Mouse (Mus musculus) midbrain, embryonic 11.5 days (tissue): Measurements from ENCODE around the gene Recql5. TPM values are rescaled to one million over a fixed set of nuclear protein-coding genes. Genes with fewer than 3 reads are reported as not detected.

ENCODE experiments used
- ATAC-seq: fragments of 200-750 bp; cut with Nextera tagmentation; 2 replicates; pipeline ENCODE4 v1.8.0; 2017; ENCODE audit warnings: moderate TSS enrichment, moderate library complexity; ENCODE audit not compliant: low FRiP score
- DNase-seq: peaks from one replicate; pipeline ENCODE4 v3.0.0; 2015; ENCODE audit warnings: low spot score; ENCODE audit errors: missing footprints
- H3K27ac ChIP-seq: fragments of 300-500 bp; sonication (generic); 2 replicates; pipeline ENCODE4 v1.5.1; 2014; ENCODE audit warnings: low read depth, low read length
- H3K27me3 ChIP-seq: fragments of 300-500 bp; sonication (generic); 2 replicates; pipeline ENCODE4 v1.6.1; 2014; ENCODE audit warnings: mild to moderate bottlenecking, low read length, moderate library complexity, mixed read lengths; ENCODE audit not compliant: control insufficient read depth, insufficient read depth
- H3K36me3 ChIP-seq: fragments of 300-500 bp; sonication (generic); 2 replicates; pipeline ENCODE4 v1.6.1; 2014; ENCODE audit warnings: mild to moderate bottlenecking, low read length, moderate library complexity, mixed read lengths; ENCODE audit not compliant: control insufficient read depth, insufficient read depth
- H3K4me1 ChIP-seq: fragments of 300-500 bp; sonication (generic); 2 replicates; pipeline ENCODE4 v1.6.1; 2014; ENCODE audit warnings: low read length; ENCODE audit not compliant: control insufficient read depth, insufficient read depth
- H3K4me2 ChIP-seq: fragments of 300-500 bp; sonication (generic); 2 replicates; pipeline ENCODE4 v1.6.1; 2014; ENCODE audit warnings: mild to moderate bottlenecking, moderate library complexity
- H3K4me3 ChIP-seq: fragments of 300-500 bp; sonication (generic); 2 replicates; pipeline ENCODE4 v1.5.1; 2014; ENCODE audit warnings: low read depth, low read length
- H3K9ac ChIP-seq: fragments of 300-500 bp; sonication (generic); 2 replicates; pipeline ENCODE4 v1.6.1; 2014; ENCODE audit warnings: low read length
- H3K9me3 ChIP-seq: fragments of 300-500 bp; sonication (generic); 2 replicates; pipeline ENCODE4 v1.6.1; 2016; ENCODE audit warnings: low read length; ENCODE audit not compliant: control insufficient read depth
- WGBS: fragments of 180-500 bp; shearing (Covaris S2); extraction: QIAGEN DNeasy Blood & Tissue Kit; methylation state at CpG from one replicate; pipeline ENCODE4 v1.1.7; 2014; 5-methylcytosine and 5-hydroxymethylcytosine counted together
- polyA plus RNA-seq: library from polyadenylated mRNA; unstranded; fragments of >200 nt; fragmentation: Nextera tagmentation; extraction: Ambion mirVana; gene quantifications from 2 replicates; pipeline ENCODE4 v1.2.1, GENCODE M21; 2014

Gene Recql5
- polyA plus RNA-seq, 1 experiment from 2014 or later, result 18.4 TPM

- no peaks in the 10 kb centered on the region for H3K27me3 ChIP-seq
- peak; percentile 82 for DNase-seq
- peaks cover 10% of the 10 kb centered on the region for H3K4me1 ChIP-seq
- 41% methylated on average over 16 of the region's 16 CpGs for WGBS
- H3K4me3 ChIP-seq, result no peak overlapping the region
- H3K4me2 ChIP-seq, result no peak overlapping the region
- H3K9me3 ChIP-seq, result no peaks in the 10 kb centered on the region
- no peak for ATAC-seq
- no peaks in the 10 kb centered on the region for H3K36me3 ChIP-seq
- H3K9ac ChIP-seq, result peak overlapping the region; percentile 36
- 0 out of 2 replicates have a peak overlapping the region, but pooled peaks have one; percentile 14 for H3K27ac ChIP-seq
Measured at GRCm38 (mm10) chr11:115904956-115905790, 28.1 kb downstream of the Recql5 start.

DNA sequence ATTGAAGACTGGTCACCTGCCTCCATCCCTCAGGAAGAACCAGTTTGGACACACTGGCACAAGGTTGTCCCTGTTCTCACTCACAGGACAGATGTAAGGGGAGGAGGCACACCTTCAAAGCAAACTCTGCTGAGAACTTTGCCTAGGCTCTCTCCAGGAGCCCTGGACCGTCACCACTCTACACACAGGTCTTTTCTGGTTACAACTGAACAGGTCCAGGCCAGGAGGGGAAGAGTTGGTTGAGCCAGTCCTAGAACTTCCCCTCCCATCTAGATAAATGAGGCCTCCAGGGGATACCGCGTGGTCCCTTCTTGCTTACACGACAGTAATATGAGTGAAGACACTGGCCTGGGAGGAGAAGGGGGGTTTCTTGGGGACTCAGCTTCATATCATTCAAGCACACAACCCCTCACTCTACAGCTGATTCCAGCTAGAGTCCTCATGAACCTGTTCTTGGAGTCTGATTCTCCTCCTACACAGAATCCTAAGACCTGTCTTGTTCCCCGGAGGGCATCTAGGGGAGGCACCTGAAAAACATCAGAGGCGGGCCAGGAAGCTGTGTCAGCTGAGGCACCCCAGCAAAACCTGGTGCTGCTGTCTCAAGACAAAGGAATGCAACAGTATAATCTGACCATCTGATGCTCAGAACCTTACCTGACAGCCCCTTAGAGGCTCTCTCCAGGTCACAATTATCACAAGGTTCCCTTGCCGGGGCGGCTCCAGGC lies 28.9 kb downstream of the Recql5 start:
- Histone ChIP-seq H3K36me3 (no peaks in the 10 kb centered on the region), H3K27me3 (no peaks in the 10 kb centered on the region), H3K9ac (no peak overlapping the region), H3K27ac (no peak overlapping the region), H3K4me1 (peaks cover 17% of the 10 kb centered on the region), H3K9me3 (no peaks in the 10 kb centered on the region), H3K4me2 (no peak overlapping the region), H3K4me3 (no peak overlapping the region)
- peak; percentile 74 for DNase-seq
- 87% methylated on average over 8 of the region's 8 CpGs for WGBS
- no peak for ATAC-seq

DNA sequence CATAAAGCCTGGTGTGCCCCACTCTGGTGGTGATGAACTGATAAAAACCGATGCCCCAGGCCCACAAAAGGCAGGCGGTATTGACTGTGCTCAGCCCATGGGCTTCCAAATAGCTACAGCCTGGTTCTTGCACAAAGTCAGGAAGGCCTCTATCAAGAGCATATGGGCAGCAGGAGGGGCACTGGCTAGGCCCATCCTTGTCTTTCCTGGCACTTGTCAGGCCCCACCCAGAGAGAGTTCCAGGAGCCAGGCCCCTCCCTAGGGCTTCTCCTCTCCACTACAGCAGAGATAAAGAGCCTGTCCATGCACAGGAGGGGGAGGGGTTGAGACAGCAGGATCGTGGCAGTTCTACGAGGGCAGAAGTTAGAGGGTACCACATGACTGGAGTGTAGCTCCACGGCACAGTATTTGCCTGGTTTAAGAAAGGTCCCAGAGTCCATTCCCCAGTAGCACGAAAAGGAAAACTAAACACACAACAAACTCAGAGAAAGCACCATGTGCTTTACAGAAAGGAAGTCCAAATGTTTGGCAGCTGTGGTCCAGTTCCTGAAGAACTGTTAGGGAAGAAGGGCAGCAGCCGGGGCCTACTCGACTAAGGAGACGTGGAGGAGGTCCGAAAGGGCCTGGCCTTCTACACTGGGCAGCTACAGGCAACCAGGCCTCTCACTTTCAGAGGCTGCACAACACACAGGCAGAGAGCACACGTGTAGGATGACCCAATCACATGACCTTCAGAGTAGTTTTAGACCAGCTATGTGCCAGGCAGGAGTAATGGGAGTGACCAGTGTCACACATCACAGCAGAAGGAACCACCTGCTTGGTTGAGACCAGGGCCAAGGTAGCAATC lies 29.7 kb downstream of the Recql5 start:
- Histone ChIP-seq H3K36me3 (no peaks in the 10 kb centered on the region), H3K9ac (no peak overlapping the region), H3K4me2 (no peak overlapping the region), H3K27ac (no peak overlapping the region), H3K4me1 (peaks cover 20% of the 10 kb centered on the region), H3K27me3 (no peaks in the 10 kb centered on the region), H3K4me3 (no peak overlapping the region), H3K9me3 (no peaks in the 10 kb centered on the region)
- ATAC-seq, result no peak
- peak; percentile 77 for DNase-seq
- 80% methylated on average over 11 of the region's 11 CpGs for WGBS

DNA sequence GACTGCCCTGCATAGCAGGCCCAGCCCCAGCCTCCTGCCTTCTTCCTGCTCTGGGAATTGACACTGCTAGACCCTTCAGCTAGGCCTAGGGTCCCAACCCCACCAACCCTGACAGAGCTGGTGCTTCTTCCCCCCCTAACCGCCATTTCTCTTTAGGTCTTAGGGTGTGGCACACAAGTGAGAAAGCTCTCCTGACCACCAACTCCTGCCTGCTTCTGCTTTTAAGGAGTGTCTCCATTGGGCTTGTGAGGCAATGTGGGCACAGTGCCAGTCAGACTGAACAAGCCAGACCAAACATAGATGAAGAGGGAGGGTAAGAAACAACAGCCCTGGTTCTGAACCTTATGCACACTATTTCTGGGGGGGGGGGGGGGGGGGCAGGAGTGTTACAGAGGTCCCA lies 30.4 kb downstream of the Recql5 start:
- DNase-seq, result no peak
- 100% methylated on average over 1 of the region's 1 CpGs for WGBS
- no peaks in the 10 kb centered on the region for H3K36me3 ChIP-seq
- ATAC-seq, result no peak
- no peak overlapping the region for H3K27ac ChIP-seq
- H3K4me3 ChIP-seq, result no peak overlapping the region
- no peak overlapping the region for H3K4me2 ChIP-seq
- peaks cover 20% of the 10 kb centered on the region for H3K4me1 ChIP-seq
- H3K27me3 ChIP-seq, result no peaks in the 10 kb centered on the region
- no peak overlapping the region for H3K9ac ChIP-seq
- H3K9me3 ChIP-seq, result no peaks in the 10 kb centered on the region

DNA sequence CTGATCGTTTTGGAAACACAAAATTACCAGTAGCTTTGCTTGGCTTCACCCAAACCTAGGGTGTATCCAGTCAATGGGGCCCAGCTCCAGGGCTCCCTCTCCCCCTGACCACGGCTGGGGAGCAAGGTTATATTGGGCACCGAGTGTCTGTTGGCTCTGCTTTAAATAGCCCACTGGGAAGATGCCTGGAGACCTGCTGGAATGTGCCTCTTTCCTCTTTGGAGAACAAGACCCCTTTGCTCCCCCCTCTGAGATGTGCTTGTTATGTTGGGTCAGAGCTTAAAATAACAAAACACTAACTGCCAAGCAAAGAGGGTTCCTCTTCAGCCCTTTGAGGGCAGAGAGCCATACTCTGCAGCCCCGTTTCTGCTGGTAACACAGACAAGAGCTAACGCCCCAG lies 31.1 kb downstream of the Recql5 start:
- Histone ChIP-seq H3K27ac (no peak overlapping the region; the same call in 1 of the 2 replicates), H3K9ac (no peak overlapping the region), H3K27me3 (no peaks in the 10 kb centered on the region), H3K4me3 (no peak overlapping the region), H3K36me3 (no peaks in the 10 kb centered on the region), H3K9me3 (no peaks in the 10 kb centered on the region), H3K4me1 (peaks cover 20% of the 10 kb centered on the region), H3K4me2 (no peak overlapping the region)
- DNase-seq (peak; percentile 26), ATAC-seq (no peak)
- 77% methylated on average over 5 of the region's 5 CpGs for WGBS

DNA sequence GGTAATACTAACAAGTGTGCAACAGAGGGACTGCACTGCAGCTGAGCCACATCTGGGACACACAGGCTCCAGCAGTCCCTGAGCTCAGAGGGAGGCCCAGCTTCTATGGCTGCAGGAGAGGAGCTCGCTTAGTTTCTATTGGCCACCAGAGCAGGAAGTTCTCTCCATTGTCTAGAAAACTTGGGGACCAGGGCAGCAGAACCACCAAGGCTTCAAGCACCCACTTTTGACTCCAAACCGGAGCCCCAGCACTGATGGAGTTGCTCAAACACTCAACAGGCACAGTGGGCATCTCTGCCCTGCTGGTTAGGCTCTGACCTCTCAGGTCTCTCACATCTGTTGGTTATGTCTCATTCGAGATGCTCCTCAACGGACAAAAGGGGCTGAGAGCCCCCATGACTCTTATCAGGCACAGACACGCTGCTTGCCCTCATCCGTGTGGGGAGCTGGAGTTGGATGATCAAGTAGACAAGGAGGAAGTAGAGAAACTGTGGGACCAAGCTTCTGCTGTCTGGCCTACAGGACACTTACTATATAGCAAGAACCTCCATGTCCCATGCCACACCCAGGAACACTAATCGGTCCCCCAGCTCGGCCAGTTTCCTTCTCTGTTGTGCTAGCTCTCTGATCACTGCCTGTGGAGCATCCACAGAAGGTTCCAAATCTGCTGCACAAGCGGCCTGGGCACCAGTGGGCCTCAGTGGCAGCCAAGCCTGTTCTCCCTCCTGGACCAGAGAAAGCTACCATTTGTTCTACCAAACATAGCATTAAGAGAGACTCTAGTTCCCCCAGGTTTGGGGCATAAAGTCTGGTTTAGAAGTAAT lies 31.7 kb downstream of the Recql5 start:
- Histone ChIP-seq H3K27ac (no peak overlapping the region; the same call in 1 of the 2 replicates), H3K27me3 (no peaks in the 10 kb centered on the region), H3K9ac (no peak overlapping the region), H3K9me3 (no peaks in the 10 kb centered on the region), H3K4me1 (peaks cover 20% of the 10 kb centered on the region), H3K4me2 (no peak overlapping the region), H3K4me3 (no peak overlapping the region), H3K36me3 (no peaks in the 10 kb centered on the region)
- WGBS, result 85% methylated on average over 9 of the region's 9 CpGs
- DNase-seq (peak; percentile 69), ATAC-seq (no peak)

DNA sequence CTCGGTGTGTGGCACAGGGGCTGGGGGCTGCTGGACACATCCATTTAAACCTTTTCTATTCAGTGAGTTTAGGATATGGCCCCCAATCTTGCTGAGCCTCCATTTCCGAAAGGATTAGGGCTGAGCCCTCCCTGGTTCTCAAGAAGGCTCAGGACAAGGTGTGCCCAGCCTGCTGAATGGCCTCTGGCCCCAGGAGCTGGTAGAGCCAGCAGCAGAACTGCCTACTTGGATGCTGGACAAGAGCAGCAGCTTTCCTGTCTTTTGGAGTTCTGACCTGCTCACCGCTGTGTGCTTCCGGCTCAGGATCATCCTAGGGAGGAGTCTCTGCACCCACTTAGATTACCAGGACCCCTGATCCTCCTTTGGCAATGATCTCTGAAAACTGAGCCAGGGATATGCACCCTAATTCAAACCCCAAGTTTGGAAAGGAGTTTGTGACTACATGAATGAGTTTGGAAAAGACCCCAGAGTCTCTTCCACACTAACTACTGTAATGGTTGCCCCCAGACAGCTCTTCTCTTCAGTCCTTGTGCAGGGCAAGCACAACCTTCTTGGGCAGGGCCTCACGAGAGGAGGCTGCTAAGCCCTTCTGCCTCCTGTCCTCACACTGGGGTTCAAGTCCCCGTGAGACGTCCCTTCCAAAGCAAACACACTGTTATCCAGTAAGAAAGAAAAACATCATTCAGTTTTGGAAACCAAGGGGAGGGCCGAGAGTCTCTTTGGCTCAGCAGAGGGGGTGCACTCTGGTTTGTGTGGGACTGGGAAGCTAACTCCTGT lies 32.5 kb downstream of the Recql5 start:
- H3K4me1 ChIP-seq, result peaks cover 17% of the 10 kb centered on the region
- H3K27me3 ChIP-seq, result no peaks in the 10 kb centered on the region
- no peak overlapping the region; the same call in 1 of the 2 replicates for H3K4me2 ChIP-seq
- WGBS, result 76% methylated on average over 8 of the region's 8 CpGs
- H3K4me3 ChIP-seq, result no peak overlapping the region
- no peaks in the 10 kb centered on the region for H3K9me3 ChIP-seq
- DNase-seq, result no peak
- ATAC-seq, result no peak
- no peaks in the 10 kb centered on the region for H3K36me3 ChIP-seq
- H3K9ac ChIP-seq, result peak overlapping the region; percentile 34; the same call in 1 of the 2 replicates
- no peak overlapping the region for H3K27ac ChIP-seq
